16 mouse cellular contexts compared by ENCODE assay signal in genomic region chr16:41965636-41966035, GRCm38 (mm10).
"Had no signal": no experiment of that assay in that cellular context is flagged by ENCODE, and none has a peak within 500 bp of the region (broad histone marks: within the 10 kb centered on the region; RNA-seq: fewer than 3 reads in every experiment).

No protein-coding gene starts in this region.

- ATAC-seq: hindbrain, embryonic 16.5 days; inflammation-experienced regulatory T-cells, adult 6 months; intestine, embryonic 15.5 days; intestine, postnatal 0 days had no signal

- DNase-seq: gastrocnemius, adult 2 months; gastrocnemius, postnatal 10 days; gastrocnemius, postnatal 25 days; heart, adult 2 months; heart, postnatal 10 days; heart, postnatal 4 days; kidney, adult 18-20 months; kidney, adult 8-10 months; kidney, postnatal 10 days; kidney, postnatal 25 days; kidney, postnatal 4 days; liver had no signal
